Mouse (Mus musculus) MEL (cell line): ENCODE measurements around the gene Rassf8.

ENCODE experiments used
- CTCF ChIP-seq, 3 experiments: IDR thresholded peaks in 2 of 3; conservative IDR thresholded peaks in 1 of 3; 2 replicates each; pipeline ENCODE4 v1.5.1; 2011 to 2012; ENCODE audit warnings: low read length in 3 of 3, low read depth in 2 of 3, mild to moderate bottlenecking in 2 of 3, improper control_type of control experiment in 1 of 3, inconsistent platforms in 1 of 3, mixed read lengths in 1 of 3, moderate library complexity in 1 of 3; ENCODE audit not compliant: control insufficient read depth in 1 of 3, insufficient read depth in 1 of 3, poor library complexity in 1 of 3, severe bottlenecking in 1 of 3
- EP300 ChIP-seq, 2 experiments: IDR thresholded peaks; 2 replicates each; pipeline ENCODE4 v1.6.1; 2011; ENCODE audit warnings: improper control_type of control experiment in 2 of 2, low read length in 2 of 2, low read depth in 1 of 2, mild to moderate bottlenecking in 1 of 2
- NELFE ChIP-seq: IDR thresholded peaks from 2 replicates; pipeline ENCODE4 v1.6.1; 2011; ENCODE audit warnings: low read depth, low read length, improper control_type of control experiment

GRCm38 (mm10) chr6:145733911-145734310 is 12.6 kb upstream of the Rassf8 start:
- TF ChIP-seq CTCF (IDR thresholded peaks at IDR 0.05 in 2 of 3, conservative IDR thresholded peaks at IDR 0.05 in 1 of 3; ENCODE audit: control insufficient read depth in 1 of 3, insufficient read depth in 1 of 3, low read depth in 2 of 3, low read length in 3 of 3, poor library complexity in 1 of 3, severe bottlenecking in 1 of 3) = no peak
- TF ChIP-seq EP300 (IDR thresholded peaks at IDR 0.05; ENCODE audit: low read depth in 1 of 2, low read length in 2 of 2) = no peak
- no peak for TF ChIP-seq NELFE
